Mouse (Mus musculus) lung, postnatal 25 days (tissue): ENCODE measurements at regions not wholly inside any gene's neighbourhood (a gene's known extent, or its start where the extent isn't known, plus 50 kb on each side); places are given as distances from the start of the nearest gene placed in this dataset.

Source experiments
- DNase-seq: peaks from one replicate; pipeline ENCODE4 v3.0.0; 2022; ENCODE audit warnings: low spot score

DNA sequence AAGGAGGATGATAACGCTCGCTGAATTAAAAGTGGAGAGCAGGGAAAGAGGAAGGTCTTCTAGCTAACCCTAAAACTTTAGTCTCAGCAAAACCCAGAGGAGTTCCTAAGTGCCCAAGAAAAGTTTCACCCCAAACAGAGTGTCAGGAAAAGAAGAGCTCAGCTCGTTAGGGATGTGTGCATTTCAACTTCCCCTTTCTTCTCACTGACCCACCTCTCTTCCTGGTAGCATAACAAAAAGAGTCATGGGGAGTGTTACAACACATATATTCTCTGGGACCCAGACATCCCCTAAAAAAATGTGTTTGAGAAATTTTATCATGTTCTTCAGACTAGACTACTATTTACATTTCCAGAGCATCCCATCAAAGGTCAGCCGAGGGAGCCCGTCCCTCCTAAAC lies 432.6 kb downstream of the Mctp2 start:
- no peak for DNase-seq

DNA sequence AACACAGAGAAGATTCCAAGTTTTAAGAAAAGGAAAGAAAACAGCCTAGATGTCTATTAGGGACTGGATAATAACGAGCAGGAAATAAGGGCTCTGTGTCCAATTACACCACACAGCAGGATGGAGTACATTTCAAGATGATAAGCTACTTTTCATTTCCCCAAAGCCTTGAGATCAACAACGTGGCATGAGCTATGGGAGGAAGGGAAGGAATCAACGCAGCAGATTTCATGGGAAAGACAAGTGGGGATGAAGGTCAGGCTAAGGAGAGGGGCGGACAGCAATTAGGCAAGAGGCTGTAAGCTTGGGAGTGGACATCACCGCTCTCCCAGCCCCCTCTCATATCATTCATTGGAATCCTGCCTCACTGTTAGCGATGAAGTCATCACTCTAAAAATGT lies 433.5 kb downstream of the Mctp2 start:
- DNase-seq, result no peak

DNA sequence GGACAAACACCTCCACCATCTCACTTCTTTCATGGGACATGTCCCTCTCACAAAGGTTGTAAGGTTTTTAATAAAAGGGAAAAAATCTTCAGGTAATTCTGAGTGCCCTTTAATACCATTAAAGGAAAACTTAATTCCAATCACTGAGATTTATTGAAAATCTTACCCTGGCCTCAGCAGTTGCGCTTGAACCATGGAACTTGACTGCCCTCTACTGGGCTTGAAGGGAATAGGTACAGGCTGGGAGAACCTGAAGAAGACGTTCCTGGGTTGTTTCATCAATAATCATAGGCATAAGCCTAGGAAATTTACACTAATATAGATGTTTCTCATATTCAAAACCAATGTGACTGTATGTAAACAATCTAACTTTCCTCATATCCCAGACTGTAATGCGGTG lies 439.3 kb downstream of the Mctp2 start:
- DNase-seq, result peak; percentile 46

DNA sequence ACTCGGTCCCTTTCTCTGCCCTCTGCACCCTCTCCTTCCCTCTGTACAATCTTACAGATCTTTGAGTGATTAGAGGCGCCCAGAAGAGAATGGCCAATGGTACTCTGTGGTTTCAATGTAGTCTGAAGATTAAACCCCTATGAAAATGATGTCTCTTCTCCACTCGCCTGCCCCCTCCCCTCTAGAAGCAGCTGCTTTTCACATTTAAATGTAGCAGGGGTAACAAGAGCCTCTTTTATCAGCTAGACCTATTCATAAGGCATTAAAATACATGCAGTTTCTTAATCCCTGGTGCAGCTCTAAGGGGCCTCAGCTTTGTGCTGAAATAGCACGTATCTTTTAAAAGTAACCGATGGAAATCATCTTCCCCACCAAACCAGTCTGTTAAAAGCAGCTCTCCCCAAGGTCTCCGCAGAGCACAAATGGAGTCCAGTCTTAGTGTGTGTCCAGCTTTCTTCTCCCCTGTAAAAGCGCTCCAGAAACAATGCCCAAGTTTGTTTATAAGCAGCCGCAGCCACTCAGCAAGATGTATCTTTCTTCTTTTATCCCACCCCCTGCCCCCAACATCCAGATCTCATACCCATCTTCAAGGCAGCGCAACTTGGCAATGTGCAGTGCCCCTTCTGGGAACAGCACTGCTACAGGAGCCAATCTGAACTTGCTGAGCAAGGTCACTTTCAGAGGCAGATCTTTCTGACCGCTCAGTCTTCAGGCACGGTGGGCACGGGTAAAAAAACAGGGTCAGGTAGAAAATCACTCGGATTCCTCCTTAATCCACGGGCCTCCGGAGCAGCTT lies 440.8 kb downstream of the Mctp2 start:
- DNase-seq, result no peak

DNA sequence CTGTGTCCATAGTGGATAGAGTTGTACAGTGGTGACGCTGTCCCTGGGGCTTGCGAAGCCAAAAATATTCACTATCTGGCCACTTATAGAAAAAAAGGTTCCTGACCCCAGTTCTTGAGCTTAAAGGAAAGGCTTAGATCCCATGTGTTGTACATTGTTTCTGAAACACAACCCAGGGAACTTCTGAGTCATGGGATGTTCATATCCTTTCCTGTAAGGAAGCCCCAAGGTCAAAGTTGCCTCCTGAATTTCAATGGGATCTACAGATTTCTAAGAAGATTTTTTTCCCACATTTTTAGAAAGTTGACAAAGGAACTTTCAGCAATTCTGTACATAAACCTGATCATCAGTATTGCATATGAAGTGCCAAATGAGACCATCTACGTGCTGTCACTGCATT lies 453.5 kb downstream of the Mctp2 start:
- DNase-seq, result no peak

DNA sequence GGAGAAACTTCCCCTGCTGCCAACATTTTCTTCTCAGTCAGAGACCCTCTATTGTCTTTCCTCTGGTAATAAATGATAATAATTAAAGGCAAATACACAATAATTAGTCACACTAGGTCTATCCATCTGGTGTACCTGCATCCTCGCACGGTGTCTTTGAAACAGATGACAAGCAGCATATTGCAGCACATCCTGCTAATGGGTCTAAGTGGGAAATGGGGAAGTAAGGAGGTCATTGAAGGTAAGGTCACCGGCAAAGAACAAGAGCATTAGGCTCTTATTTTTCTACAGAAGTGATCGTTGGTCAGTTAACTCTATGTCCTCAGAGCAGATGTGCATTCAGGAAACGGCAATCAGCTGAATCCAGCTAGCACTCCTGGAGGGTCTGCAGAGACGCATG lies 457.2 kb downstream of the Mctp2 start:
- DNase-seq, result no peak

DNA sequence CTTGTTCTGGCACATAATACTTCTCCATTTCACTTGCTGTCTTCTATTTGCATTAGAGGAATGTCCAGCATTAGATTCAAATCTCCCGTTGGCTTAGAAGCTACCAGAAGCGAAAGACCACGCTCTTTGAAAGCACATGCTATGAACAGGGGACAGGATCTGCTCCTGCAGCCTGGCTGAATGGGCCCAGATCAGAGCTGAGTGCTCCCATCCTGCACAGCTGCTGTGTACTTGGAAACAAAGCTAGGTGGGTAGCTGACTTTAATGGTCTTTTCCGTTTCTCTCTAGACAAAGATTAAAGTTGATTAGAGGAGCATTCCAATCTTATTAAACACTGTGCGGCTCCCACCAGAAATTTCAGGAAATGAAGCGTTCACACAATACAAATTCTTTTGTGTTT lies 468.6 kb downstream of the Mctp2 start:
- DNase-seq, result no peak

DNA sequence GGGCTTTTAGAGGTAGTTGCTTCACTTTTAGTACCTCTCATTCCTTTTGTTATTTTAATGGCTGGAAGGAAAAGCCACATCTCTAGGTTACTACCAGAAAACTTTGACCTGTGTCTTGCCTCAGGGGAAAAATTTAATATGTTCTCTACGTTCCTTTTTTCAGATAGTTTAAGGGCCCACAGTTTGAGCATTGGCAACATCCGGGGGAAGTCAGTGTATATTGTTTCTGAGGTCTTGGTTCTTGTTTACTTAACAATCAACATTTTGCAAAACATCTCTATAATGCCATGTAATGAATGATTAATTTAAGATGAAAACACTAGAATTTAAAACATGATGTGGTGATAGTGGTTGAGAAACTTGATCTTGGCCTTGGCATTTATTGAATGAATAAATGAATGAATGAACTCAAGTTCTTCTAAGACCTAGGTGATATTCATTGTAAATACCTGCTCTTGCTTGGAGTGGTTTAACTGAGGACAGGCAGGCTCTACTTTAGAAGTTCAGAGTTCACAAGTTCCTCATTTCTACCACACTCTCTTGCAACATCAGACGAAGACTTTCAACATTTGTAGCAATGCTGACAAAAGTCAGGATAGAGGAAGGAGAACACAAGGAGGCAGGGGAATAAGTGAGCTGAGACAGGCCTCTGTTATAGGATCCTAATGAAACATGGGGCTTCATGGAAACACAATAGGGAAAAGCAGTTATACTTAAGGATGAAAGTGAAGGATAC lies 474.4 kb downstream of the Mctp2 start:
- DNase-seq, result peak; percentile 3

DNA sequence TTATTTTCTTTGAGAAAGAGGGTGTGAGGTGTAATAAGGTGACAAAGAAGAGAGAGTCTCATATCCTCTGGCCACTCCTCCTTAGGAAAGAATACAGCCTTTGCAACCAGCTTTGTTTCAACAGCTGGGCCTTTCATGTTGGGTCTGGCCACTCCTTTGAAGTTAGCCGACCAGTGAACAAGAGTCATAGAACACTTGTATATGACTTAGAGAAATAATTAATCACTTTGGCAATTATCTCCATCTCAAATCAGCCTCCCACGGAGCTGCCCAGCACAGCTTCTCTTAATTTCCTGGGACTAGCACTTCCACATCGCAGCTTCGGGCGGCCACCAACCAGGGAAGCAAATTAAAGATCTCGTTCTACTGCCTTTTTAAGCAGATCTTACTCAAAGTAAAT lies 476.8 kb downstream of the Mctp2 start:
- DNase-seq, result no peak

DNA sequence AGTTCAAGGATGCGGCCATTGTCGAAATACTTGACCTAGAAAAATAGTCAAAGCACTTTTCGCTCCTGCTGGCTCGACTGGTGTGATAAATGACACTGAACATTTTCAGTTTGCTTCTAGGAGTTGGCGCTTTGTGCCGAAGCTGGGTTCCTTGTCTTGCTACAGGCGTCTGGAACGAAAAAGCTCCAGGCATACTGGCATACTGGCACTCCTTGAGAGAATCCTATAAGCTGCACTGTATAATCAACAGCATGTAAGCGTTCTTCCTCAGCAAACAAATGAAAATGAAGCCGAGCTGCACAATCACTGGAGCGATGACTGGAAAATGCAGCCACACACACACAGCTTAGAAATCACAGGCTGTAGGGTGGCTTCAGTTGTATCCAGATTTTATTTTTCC lies 464.9 kb upstream of the Gm10295 start:
- DNase-seq, result no peak

DNA sequence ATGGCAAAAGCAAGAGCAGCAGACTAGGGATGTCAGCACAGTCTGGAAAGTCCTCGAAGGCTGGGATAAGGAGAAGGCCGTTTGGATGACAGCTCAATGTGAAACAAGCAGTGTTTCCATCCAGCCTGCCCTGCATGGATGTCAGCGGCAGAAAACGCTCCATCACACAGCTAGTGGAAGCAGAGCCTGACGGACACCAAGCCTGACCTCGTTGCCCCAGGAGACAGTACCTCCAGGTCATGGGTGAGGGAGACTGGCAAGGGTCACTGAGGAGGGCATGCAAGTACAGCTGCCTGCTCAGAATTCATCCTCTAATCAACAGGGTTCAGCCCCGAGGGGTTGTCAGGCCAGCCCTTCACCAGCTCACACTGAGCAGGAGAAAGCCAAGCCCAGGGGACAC lies 442.9 kb upstream of the Gm10295 start:
- DNase-seq, result no peak

DNA sequence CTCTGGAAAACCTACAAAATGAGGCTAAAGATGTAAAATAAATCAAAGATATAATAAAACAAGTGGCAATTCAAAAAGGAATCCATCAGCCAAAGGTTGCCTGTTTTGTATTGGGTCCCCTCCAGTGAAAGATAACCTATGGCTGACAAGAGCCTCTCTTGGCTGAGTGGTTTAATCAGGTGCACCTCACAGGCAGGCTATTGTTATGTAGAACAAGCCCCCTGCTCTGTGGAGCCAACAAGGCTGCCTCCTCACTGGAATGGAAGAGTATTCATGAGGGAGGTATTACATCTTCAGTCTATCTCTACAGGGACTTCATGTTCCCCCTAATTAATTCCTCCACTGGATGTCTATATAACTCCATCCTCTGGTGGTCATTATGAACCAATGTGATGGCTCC lies 437.1 kb upstream of the Gm10295 start:
- DNase-seq, result no peak

DNA sequence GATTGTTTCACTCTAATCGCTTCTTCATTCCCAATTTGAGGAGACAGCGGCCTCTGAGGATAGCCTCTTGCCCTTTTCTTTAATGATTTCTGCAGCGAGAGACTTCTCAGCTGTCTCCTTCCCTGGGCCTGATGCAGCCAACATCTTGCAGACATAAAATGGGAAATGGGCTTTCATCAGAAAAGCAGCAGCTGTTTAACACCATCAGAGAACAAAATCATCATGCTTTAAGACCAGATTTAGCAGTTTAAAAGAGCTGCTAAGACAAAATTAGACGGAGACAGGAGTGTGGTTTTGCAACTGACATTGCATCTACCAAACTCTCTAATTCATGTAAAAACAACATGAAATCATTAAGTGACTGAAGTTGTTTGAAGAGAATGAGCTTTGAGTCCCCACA lies 431.2 kb upstream of the Gm10295 start:
- no peak for DNase-seq

DNA sequence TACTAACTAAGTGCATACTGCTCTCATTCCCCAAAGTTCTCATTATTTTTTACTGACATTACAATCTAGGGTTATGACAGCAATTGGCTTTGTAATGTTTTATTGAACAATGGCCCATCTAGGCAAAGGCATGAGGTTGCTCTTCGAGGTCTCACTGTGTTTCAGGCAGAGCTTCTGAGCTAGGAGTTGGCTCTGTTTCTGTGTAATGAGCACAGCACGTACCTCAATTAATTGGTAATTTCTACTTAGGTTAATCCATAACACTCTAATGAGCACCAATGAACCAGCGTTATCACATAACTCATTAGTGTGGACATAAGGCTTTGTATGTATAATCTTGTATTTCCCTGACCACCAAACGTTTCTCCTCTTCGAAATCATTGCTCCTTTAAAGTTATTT lies 398.6 kb upstream of the Gm10295 start:
- no peak for DNase-seq

DNA sequence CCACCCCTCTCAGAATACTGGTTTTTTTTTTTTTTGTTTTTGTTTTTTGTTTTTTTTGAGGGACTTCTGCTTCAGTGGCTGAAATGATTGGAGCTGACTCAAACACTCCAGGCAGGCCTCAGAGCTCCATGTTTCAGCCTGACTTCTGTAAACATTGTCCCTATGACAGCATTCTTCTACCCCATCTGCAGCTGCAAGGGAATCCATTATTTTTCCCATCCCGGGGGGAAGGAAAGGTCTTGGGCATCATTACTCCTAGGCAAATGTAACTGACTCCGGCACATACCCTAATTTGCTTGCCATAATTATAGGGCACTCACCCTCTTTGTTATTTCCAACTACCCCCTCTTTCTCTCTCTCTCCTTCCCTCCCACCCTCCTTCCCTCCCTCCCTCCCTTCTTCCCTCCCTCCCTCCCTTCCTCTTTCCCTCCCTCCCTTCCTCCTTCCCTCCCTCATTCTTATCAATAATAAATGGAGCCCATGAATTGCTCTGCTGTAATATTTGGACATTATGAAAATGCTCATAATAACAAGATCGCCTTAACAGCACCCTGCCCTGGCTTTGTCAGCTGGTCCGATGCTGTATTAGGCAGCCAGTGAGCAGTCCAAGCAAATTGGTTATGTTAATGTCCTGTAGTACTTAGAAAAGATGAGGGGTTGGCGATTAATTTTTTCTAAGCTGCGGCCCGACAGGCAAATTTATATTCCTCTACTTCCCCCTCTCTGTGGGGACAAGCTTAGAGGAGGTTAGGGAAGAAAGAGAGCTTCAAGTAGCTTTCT lies 395.0 kb upstream of the Gm10295 start:
- no peak for DNase-seq

DNA sequence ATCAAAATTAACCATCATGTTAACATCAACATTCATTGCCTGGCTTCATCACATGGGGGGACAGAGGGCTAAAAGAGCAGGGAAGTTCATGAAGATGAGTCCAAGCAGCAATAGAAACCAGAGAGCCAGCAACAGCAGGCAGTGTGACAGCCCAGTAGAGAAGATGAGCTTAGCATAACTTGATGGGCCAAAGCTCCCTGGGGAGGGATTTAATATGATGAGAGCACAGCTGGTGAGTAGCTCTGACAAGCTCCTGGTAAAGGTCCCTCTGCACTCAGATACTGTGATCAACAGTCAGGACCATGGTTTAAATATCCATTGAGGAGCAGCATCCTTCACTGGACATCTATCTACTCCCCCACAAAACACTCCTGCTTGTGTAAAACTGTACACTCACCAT lies 377.2 kb upstream of the Gm10295 start:
- DNase-seq, result no peak

DNA sequence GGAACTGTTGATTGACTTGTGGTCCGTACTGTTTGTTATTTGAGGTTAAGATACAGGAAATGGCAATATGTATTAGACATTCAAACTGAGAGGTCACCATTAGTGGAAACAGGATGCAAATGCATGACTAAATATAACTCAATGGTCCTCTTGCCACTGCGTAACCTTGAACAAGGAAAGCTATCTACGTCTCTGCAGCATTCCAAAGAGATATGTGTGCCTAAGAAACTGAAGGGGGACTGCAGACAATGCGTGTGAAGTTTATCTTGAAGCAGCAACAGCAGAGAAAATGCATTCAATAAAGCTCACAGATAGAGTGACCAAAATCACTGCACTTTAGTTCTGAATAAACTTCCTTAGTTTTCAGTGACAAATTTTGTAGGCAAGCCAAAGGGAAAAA lies 356.9 kb upstream of the Gm10295 start:
- DNase-seq, result no peak

DNA sequence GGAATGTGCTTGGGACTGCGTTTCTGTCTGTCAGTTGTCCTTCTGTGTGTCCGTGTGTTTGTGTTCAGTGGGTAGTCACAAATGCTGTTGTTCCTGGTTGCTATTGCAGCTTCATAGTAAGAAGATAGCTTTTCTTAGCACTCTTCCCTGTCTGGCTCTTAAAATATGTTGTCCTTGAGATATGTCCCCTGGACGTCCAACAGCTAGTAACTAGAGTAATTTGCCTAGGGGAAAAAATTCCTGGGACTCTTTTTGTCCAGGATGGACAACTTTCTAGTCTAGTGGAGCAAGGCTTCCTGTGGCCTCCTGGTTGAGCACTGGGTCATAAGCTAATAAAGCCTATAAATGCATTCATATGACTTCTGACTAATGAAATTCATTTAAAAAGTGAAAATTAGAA lies 354.9 kb upstream of the Gm10295 start:
- no peak for DNase-seq

DNA sequence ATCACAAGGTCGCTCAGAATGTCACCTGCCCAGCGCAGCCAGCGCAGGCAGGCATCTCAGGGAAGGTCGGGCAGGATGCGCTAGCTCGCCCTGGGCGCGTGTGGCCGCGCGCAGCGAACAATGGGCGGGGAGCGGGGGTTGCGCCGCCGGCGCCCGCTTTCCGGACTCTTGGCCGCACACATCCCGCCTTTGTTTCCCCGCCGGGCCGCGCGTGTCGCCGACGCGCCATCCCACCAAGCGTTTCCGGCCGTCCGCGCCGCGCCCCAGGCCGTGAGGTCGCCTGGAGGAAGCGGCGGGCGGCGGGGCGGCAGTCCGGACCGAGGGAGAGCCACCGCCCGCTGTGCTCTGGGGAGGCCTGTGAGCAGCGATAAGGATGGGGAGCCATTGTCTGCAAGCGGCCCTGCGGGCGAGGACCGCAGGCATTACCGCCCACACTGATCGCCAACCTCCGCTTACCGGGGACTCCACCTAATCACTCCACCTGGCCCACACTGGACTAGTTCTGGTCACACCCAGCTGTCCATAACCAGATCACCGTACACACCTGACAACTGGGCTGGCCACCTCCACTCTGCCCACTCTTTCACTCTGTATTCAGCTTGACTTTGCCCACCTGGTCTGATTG lies 354.3 kb upstream of the Gm10295 start:
- DNase-seq, result peak; percentile 65

DNA sequence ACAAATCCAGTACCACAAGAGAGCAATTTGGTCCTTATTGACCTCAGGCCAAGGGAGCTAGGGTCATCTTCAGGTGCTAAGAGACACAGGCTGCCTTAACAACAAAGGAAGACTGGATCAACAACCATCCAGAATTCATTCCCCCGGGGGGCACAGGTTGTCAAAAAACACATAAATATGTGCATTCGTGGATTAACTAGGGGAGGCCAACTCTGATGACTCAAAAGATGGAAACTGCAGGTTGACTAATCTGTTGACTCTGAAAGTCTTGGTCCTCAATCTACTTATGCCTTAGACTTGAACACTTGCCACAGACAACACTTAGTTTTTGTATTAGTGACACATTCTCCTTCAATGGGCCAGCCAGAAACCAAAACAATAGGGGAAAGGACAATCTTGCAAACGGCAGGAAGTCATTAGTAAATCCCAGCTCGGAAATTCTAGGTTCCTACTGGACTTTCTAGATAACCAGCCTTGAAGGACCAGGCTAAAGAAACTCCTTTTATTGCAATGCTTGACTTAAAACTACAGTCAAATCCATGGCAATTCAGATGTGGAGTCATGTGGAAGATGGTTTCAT lies 353.5 kb upstream of the Gm10295 start:
- DNase-seq, result peak; percentile 0
